7 mouse cellular contexts compared by ENCODE assay signal in the genomic region with DNA sequence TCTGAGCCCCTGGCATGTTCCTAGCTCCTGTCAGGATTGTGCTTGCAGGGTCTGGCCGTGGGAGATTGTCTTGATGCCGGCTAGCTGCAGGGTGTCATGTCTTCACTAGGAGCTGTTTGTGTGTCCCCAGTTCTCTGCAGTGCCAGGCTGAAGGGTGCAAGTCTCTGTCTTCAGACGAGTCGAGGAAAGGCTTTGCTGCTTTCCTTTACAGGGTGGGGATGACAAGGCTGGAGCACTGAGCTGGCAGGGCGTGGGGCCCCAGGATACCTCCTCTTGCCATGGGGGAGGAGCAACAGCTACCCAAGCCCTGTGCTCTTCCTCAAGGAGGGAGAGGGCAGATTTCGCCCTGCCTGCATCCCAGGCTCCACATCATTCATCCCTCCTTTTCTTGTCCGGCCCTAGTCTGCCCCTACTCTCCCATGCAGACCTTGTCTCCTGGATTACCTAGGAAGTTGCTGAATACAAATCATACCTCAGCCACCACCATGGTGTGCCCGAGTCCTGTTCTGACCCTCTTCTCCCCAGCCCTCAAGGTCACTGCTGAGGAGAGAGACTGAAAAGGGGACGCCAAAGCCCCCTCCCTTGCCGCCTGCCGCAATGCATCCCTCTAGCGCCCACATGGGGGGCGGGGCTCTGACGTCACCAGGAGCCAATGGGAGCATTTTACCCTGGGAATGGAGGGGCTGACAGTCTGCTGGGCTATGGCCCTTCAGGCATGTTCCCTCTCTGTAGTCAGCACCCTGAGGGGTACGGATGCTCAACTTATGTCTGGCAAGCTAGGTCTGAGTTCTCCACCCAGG. TPM values are rescaled to one million over a fixed set of nuclear protein-coding genes. Genes with fewer than 3 reads are reported as not detected.
A peak's percentile ranks its signal among the peaks of the same experiment; 100 is the strongest.
DNase-seq lines count a peak whose midpoint lies in the region; ATAC-seq and TF ChIP-seq lines count a peak whose summit lies in the region.

No protein-coding gene starts in this region.

- 3% methylated on average over 15 of the region's 15 CpGs for WGBS in embryonic facial prominence, embryonic 11.5 days
- 1% methylated on average over 15 of the region's 15 CpGs for WGBS in midbrain, embryonic 12.5 days

- DNase-seq in 3T3-L1 (ENCODE audit: low read depth, low spot score): peak; percentile 65
- no peak for DNase-seq in ES-E14 (ENCODE audit: low read depth, low spot score)
- DNase-seq in embryonic facial prominence, embryonic 11.5 days (ENCODE audit: low spot score): peak; percentile 79
- peak; percentile 57 to 73 for DNase-seq in heart, postnatal 14 days
- peak; percentile 78 to 85 for DNase-seq in left cerebral cortex, adult 8-10 months (ENCODE audit: low spot score in 2 of 2)
- no peak for DNase-seq in ovary, adult 18-20 months (ENCODE audit: low spot score)

- peak; percentile 20 for ATAC-seq in embryonic facial prominence, embryonic 11.5 days (replicated peaks; ENCODE audit: insufficient number of reproducible peaks, low FRiP score, low TSS enrichment, low read depth)
- ATAC-seq in midbrain, embryonic 12.5 days (ENCODE audit: low FRiP score, low read depth): peak; percentile 53

- in situ Hi-C loops in ES-E14 (cut with MboI; ENCODE audit: low sequenced_read_pairs in 2 of 2, unreplicated experiment in 2 of 2): loop anchor here in 1 of 2 experiments (10.0 kb wide), 1 partner anchor 99 kb away; no protein-coding TSS in a partner anchor

- intact Hi-C loops in heart, postnatal 14 days (cut with DNase I): no loop called here

- peaks cover 5 to 12% of the 10 kb centered on the region in 2 experiments; a peak in 3 of 4 replicates for H3K4me1 ChIP-seq in ES-E14 (ENCODE audit: control insufficient read depth in 2 of 2, insufficient read depth in 2 of 2, low read length in 2 of 2, poor library complexity in 1 of 2)
- H3K4me1 ChIP-seq in embryonic facial prominence, embryonic 11.5 days (ENCODE audit: control insufficient read depth, insufficient read depth, low read length): no peaks in the 10 kb centered on the region
- peaks cover 34% of the 10 kb centered on the region for H3K4me1 ChIP-seq in midbrain, embryonic 12.5 days

- no peaks in the 10 kb centered on the region; the same call in 1 of the 2 replicates for H3K27me3 ChIP-seq in embryonic facial prominence, embryonic 11.5 days (ENCODE audit: control insufficient read depth, insufficient read depth, low read length)
- H3K27me3 ChIP-seq in midbrain, embryonic 12.5 days: peaks cover 17% of the 10 kb centered on the region; the same call in 1 of the 2 replicates

- no peaks in the 10 kb centered on the region for H3K9me3 ChIP-seq in ES-E14 (ENCODE audit: control insufficient read depth, insufficient read depth, low read depth, low read length)
- H3K9me3 ChIP-seq in embryonic facial prominence, embryonic 11.5 days (replicated peaks; ENCODE audit: control insufficient read depth, low read length): no peaks in the 10 kb centered on the region
- no peaks in the 10 kb centered on the region for H3K9me3 ChIP-seq in midbrain, embryonic 12.5 days

- H3K36me3 ChIP-seq in ES-E14 (ENCODE audit: control insufficient read depth, insufficient read depth, low read length, poor library complexity, severe bottlenecking): no peaks in the 10 kb centered on the region
- no peaks in the 10 kb centered on the region for H3K36me3 ChIP-seq in embryonic facial prominence, embryonic 11.5 days (replicated peaks; ENCODE audit: control insufficient read depth, insufficient read depth, low read depth, low read length)
- peaks cover 18% of the 10 kb centered on the region; the same call in 1 of the 2 replicates for H3K36me3 ChIP-seq in midbrain, embryonic 12.5 days

- peak overlapping the region; percentile 88 for H3K4me2 ChIP-seq in embryonic facial prominence, embryonic 11.5 days (ENCODE audit: low read depth, low read length)
- peak overlapping the region; percentile 93 for H3K4me2 ChIP-seq in midbrain, embryonic 12.5 days (replicated peaks)

- H3K9ac ChIP-seq in ES-E14 (ENCODE audit: insufficient read depth, low read depth, low read length, poor library complexity, severe bottlenecking): no peak overlapping the region; the same call in 1 of the 2 replicates
- H3K9ac ChIP-seq in embryonic facial prominence, embryonic 11.5 days (replicated peaks; ENCODE audit: low read length): peak overlapping the region; percentile 59
- H3K9ac ChIP-seq in midbrain, embryonic 12.5 days (replicated peaks): peak overlapping the region; percentile 70

- no peak overlapping the region for H3K27ac ChIP-seq in ES-E14 (ENCODE audit: insufficient read depth, low read depth, low read length, poor library complexity, severe bottlenecking)
- no peak overlapping the region for H3K27ac ChIP-seq in embryonic facial prominence, embryonic 11.5 days (replicated peaks; ENCODE audit: low read depth, low read length)
- H3K27ac ChIP-seq in midbrain, embryonic 12.5 days (replicated peaks): peak overlapping the region; percentile 67

- peak overlapping the region; percentile 64 to 76; a peak in 3 of 4 replicates for H3K4me3 ChIP-seq in ES-E14 (ENCODE audit: insufficient read depth in 1 of 2, low read depth in 1 of 2, low read length in 2 of 2, poor library complexity in 1 of 2, severe bottlenecking in 1 of 2)
- peak overlapping the region; percentile 61 for H3K4me3 ChIP-seq in embryonic facial prominence, embryonic 11.5 days (ENCODE audit: low read depth, low read length)
- peak overlapping the region; percentile 56 for H3K4me3 ChIP-seq in midbrain, embryonic 12.5 days

TF ChIP-seq in ES-E14, 5 proteins besides CTCF, POLR2A, EP300 and RAD21:
- TF ChIP-seq ZC3H11A (IDR thresholded peaks at IDR 0.05; ENCODE audit: borderline replicate concordance, low read depth, low read length) (no peak), ZNF384 (IDR thresholded peaks at IDR 0.05; ENCODE audit: low read depth, low read length) (no peak), CHD2 (IDR thresholded peaks at IDR 0.05; ENCODE audit: low read depth, low read length) (no peak), MAFK (IDR thresholded peaks at IDR 0.05; ENCODE audit: insufficient read depth, low read depth, low read length) (no peak), HCFC1 (IDR thresholded peaks at IDR 0.05; ENCODE audit: borderline replicate concordance, insufficient read depth, low read length) (no peak)

RNA-seq across cellular contexts. Expression of gene Setd6, which starts 12.0 kb away (rescaled TPM):
- total RNA-seq in ES-E14 (2012; rRNA removed): 61.2 and 93.9 TPM in 2 replicates
- 20.1 and 21.0 TPM in 2 replicates for polyA plus RNA-seq in embryonic facial prominence, embryonic 11.5 days (2014; fragmentation: Nextera tagmentation; extraction: Ambion mirVana)
- total RNA-seq in heart, postnatal 14 days (2021): 10 to 100 TPM in 1 of 2 experiments, 1 to 10 TPM in 1; 8.5 to 11.6 TPM
- total RNA-seq in left cerebral cortex, adult 8-10 months (2022): 10 to 100 TPM; 17.6 to 25.4 (median 23.4) TPM
- 21.0 and 26.3 TPM in 2 replicates for polyA plus RNA-seq in midbrain, embryonic 12.5 days (2016; fragmentation: Nextera tagmentation; extraction: Ambion mirVana)

RNA-seq across cellular contexts. Expression of gene Ndrg4, which starts 26.9 kb away (rescaled TPM):
- 9.4 and 12.1 TPM in 2 replicates for total RNA-seq in ES-E14 (2012; rRNA removed)
- 21.2 and 26.4 TPM in 2 replicates for polyA plus RNA-seq in embryonic facial prominence, embryonic 11.5 days (2014; fragmentation: Nextera tagmentation; extraction: Ambion mirVana)
- 100 to 1,000 TPM; 314 to 320 TPM for total RNA-seq in heart, postnatal 14 days (2021)
- 1,000 to 10,000 TPM; 1,680 to 1,868 (median 1,803) TPM for total RNA-seq in left cerebral cortex, adult 8-10 months (2022)
- polyA plus RNA-seq in midbrain, embryonic 12.5 days (2016; fragmentation: Nextera tagmentation; extraction: Ambion mirVana): 75.2 and 77.7 TPM in 2 replicates

Comparison
In these comparisons a context has a peak if more than half of its experiments do, and no peak if none do; other contexts are left out.
1. DNase-seq: peak in 3T3-L1 (single experiment), embryonic facial prominence, embryonic 11.5 days (single experiment), heart, postnatal 14 days (2 of 2) and left cerebral cortex, adult 8-10 months (2 of 2); none in ES-E14 (single experiment) and ovary, adult 18-20 months (single experiment).
2. RNA of gene Ndrg4, which starts 26.9 kb away (total RNA-seq): 1,680 to 1,868 TPM in left cerebral cortex, adult 8-10 months and 314 to 320 TPM in heart, postnatal 14 days; 9.4 to 12.1 TPM in ES-E14; every median in the first group is over 10 times any median in the second.
3. Peak in every context shown above with its lines, with median percentiles within 50 percentile points of each other: H3K4me3 ChIP-seq.